Mouse (Mus musculus) spleen, postnatal 4 days (tissue): ENCODE measurements around the gene Ccdc89.

Source experiments
- DNase-seq, 2 experiments: peaks; one replicate each; pipeline ENCODE4 v3.0.0; 2022; ENCODE audit warnings: low spot score in 2 of 2

The Ccdc89 gene

DNA sequence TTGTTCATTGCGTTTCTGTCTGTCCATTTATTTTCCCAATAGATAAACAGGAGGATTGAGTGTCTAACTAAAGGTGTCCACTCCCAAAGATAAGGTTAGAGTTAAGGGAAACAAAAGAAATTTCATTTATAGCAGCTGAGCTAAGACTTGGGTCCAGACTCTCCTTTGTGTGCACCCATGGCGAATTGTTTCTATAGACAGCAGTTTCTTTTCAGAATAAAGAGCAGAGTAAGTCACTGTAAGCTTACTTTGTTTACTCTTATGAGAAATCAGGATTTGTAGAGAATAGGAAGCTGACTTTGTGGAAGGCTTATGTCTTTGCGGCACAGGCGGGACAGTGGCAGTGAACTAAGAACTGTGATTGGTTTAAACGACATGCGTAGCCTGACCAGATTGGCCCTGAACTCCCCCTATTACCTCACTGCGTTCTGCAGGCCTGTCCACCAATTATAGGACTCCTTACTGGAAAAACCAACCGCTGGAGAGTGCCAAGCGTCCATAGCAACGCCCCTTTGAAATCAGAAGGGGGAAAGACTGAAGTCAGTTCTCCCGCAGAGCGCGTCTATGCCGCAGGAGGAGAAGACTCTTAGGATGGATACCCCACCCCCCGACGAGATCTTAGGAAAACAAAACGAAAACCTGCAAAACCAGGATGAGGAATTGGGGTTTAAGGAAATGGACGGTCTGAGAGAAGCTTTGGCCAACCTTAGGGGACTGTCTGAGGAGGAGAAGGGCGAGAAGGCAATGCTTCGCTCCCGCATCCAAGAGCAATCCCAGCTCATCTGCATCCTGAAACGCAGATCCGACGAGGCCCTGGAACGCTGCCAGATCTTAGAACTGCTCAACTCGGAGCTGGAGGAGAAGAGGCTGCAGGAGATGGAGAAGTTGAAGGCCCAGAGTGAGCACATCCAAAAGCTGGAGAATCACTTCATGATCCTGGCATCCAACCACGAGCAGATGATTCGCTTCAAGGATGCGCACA lies at the start of gene Ccdc89:
Gene Ccdc89, plus strand, starts transcription at position 558 of the 982 bp plus-strand sequence.
- DNase-seq: peak; percentile 29 to 61

DNA sequence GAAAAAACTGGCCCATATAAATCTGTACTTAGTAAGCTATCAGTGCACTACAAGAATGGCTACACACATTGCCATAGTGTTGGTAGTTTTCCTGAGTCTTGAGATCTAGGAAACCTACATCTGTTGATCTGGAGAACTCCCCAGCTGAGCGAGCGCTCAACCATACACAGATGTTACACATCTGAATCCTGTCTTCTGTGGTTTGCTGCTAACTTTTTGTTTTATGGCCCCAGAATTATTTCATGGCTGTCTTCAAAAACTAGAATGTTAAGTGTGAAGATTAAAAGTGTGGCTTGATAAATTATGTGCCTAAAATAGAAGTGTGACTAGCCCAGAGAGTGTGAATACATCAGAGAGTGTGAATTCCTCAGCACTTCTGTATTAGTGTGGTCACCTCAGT lies 42.0 kb upstream of the Ccdc89 start:
- no peak for DNase-seq

DNA sequence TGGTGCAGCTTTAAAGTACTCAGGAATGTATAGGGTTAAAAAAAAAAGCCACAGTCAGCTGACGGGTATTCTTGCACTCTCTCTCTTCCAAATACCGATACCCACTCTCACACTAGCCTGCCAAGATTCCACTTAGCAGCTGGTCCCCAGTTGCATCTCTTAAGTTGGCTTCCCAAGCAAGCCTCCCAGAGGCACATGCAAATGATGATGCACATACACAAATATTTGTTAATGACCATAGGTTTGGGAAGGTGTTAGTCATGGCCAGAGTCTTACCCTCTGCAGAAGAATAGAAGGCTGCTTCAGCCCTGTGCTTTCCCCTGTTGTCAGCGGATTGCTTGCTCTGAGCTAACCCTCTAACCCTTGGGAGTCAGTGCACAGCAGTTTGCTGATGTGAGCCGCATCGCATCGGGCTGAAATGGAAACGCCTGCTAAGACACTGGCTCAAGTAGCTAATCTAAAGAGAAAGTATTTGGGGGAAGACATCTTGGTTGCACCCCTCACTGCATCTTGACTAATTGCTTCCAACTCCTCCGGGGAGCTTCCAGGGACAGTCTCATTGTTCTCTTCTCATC lies 39.4 kb upstream of the Ccdc89 start:
- DNase-seq: peak in 1 of 2 experiments; percentile 28

DNA sequence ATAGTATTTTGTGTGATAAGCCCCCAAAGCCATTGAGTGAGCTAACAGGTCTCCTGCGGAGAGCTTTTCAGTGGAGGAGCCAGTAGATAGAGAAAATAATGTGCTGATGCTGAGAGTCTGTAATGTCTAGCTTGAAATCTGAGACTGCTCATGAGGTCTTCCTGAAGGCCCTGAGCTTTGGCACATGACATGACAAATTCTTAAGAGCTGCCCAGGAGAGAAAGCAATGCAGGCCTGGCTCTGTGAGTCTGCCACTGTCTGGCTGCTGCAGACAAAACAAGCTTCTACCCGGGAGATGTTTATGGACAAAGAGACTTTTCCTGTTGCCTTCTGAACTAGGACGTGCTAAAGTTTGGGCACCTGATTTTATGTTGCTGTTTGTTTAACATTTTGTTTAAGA lies 36.6 kb upstream of the Ccdc89 start:
- no peak for DNase-seq

DNA sequence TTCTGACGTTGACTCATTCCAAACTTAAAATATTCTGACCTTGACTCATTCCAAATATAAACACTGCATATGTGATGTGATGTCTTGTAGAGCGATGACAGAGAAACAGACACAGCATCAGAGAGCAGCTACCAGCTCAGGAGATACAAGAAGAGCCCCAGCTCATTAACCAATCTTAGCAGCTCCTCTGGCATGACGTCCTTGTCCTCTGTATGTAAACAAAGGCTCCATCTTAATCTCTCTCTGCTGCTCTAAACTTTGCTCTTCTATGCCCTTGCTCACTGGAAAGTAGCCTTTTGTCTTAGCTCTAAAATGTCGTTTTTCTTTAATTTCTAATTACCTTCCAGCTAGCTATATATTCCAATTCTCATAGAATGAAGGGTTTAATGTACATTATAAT lies 31.3 kb upstream of the Ccdc89 start:
- no peak for DNase-seq

DNA sequence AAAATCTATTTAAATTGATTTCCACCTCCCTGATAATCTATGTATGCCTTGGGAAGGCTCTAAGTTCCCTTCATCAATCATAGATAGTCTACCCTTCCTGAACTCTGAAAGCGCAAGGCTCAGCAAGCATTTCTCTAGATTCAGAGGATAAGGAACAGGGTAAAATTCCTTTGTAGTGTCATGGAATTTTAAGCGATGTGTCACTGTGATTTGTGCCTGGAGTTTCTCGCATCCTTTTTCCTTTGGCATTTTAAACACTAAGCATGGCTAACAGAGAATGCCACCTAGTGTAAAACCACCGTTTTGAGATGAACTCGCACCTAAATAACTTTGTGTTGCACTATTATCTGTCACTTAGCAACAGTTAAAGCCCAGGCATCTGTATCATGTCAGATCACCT lies 30.4 kb upstream of the Ccdc89 start:
- no peak for DNase-seq

DNA sequence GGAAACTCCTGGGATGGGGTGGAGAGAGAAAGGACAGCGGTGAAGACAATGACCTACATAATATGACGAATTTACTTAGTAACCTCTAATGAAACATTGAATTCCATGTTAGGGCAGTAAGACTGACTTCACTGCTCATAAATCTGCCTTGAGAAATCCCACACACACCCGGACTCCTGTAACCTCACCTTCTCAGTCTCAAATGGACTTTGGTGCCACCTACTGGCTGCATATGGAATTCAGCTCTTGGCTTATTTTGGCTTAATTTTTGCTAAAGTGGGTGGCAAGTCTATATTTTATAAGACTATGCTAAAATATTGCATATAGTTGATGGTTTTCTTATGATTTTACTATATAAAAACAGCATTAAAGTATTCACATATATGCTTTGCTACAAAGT lies 16.4 kb upstream of the Ccdc89 start:
- DNase-seq: peak; percentile 42 to 77

DNA sequence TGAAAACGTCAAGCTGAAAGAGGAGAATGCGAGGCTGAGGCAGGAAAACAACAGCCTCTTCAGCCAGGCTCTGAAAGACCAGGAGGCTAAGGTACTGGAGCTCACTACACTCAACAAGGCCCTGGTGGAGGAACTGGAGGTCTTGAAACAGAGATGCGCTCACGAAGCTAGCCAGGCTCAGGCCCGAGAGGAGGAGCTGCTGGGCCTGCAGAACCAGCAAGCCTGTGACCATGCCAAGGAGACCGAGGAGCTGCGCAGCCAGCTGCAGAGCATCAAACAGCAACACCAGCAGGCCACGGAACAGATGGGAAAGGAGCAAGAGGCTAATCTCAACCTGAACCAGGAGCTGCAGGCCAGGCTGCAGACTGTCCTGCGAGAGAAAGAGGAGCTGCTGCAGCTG lies 629 bp downstream of the Ccdc89 start:
- no peak for DNase-seq

DNA sequence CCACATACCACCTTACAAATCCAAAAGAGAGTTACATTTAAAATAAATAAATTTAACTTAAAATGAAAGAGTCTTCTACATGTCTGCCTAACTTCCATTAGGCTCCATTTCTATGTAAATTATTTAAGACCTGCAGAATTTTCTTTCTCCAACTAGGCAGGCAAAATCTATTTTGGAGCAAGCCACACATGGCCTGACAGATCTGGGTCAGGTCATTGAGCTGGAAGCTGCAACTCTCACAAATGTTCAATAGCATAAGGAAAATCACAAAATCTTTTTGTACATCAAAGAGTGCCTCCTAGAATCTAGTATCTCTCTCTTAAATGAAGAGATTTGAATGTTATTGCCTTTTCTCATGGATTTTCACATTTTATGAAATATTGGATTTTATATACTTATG lies 5.8 kb downstream of the Ccdc89 start:
- DNase-seq: no peak

DNA sequence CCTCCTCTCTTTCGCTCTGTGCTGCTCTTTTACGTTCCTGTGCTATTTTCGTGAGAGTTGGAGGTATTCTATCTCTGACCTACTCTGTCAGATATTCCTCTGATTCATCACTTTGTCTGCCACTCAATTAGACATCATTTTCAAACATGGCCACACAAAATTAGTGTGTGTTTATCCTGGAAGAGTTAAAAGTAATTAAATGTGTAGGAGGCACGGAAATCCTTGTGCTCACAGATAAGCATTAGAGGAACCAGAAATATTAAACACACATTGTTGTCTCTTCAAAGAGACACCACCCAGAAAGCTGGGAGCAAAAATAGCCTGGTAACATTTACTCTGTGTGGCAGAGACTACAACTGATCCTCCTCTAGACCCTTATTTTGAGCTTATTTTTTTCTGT lies 13.7 kb downstream of the Ccdc89 start:
- DNase-seq: no peak

DNA sequence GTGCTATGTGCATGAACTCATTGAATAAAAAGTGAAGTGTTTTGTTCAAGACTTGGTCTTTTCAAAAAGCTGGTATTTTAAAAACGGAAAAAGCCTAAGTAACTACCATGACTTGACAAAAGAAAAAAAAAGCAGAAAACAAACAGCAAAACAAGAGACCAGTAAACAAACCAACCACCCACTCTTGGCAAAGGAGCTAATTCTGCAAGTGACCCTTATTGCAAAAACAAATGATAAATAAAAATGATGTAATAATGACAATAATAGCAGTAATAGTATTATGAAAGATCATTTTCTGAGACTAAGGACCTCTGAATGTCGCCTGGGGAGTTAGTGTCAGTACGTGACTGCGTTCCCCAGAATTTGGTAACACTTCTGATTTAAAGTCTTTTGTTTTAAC lies 15.7 kb downstream of the Ccdc89 start:
- no peak for DNase-seq

DNA sequence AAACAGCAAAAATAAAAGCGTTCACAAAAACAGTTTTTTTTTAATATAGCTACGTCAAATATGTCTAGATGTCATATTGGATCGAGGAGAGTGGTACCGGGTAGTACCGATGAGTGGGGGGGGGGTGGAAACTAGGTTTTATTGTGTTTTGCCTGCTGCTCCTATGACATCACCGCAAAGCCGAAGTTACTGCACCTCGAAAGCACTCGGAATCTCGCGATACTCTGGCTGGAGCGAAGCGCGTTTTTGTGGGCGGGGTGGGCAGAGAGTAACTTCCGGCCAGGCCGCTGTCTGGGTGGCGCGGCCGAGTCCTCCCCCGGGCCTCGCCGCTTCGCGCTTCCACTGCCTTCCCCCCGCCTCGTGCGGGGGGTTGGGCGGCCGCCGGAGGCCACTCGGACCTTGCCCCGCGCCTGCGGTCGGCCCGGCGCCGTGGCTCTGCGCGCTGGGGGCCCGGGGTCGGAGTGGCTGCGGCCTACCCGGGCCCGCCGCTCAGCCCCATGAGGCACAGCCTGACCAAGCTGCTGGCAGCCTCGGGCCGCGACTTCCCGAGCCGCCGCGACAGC lies 16.2 kb downstream of the Ccdc89 start, which contains the start of gene Crebzf:
Gene Crebzf, plus strand, starts transcription at position 212 of the 563 bp plus-strand sequence.
- DNase-seq: peak; percentile 95 to 97

DNA sequence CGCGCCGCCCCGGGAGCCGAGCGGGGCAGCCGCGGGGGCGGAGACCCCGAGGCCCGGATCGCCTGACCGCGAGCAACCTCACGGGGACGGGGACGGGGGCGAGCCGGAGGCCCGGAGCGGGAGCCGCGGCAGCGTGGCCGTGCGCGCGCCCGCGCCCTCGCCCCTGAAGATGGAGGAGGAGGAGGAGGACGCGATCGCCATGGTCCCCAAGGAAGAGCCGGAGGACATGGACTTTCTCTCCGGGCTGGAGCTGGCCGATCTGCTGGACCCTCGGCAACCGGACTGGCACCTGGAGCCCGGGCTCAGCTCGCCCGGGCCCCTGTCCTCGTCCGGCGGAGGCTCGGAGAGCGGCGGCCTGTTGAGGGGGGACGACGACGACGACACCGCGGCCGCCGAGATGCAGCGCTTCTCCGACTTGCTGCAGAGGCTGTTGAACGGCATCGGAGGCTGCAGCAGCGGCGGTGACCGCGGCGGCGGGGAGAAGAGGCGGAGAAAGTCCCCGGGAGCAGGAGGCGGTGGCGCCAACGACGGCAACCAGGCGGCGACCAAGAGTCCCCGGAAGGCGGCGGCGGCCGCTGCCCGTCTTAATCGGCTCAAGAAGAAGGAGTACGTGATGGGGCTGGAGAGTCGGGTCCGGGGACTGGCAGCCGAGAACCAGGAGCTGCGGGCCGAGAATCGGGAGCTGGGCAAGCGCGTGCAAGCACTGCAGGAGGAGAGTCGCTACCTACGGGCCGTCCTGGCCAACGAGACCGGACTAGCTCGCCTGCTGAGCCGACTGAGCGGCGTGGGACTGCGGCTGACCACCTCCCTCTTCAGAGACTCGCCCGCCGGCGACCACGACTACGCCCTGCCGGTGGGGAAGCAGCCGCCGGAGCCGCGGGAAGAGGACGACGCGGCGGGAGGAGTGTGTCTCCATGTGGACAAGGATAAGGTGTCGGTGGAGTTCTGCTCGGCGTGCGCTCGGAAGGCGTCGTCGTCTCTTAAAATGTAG lies 17.0 kb downstream of the Ccdc89 start:
- DNase-seq: peak; percentile 75 to 88

DNA sequence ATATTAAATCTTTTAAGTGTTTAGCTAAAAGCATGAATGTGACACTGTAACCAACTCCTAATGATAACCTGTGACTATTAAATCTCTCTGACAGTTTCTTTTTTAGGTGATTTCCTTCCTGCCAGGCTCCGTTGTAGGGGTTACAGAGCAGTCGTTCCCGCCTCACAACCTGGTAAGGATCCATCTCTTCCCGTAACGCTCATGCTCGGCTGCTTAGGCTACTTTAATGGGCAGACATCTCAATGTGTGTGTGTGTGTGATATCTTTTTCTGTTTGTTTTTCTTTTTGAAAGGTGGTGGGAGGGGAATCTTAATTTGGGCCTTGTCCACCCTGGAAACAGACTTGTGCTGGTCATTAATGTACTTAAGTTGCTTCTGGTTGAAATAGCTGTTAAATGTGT lies 17.8 kb downstream of the Ccdc89 start:
- DNase-seq: no peak

DNA sequence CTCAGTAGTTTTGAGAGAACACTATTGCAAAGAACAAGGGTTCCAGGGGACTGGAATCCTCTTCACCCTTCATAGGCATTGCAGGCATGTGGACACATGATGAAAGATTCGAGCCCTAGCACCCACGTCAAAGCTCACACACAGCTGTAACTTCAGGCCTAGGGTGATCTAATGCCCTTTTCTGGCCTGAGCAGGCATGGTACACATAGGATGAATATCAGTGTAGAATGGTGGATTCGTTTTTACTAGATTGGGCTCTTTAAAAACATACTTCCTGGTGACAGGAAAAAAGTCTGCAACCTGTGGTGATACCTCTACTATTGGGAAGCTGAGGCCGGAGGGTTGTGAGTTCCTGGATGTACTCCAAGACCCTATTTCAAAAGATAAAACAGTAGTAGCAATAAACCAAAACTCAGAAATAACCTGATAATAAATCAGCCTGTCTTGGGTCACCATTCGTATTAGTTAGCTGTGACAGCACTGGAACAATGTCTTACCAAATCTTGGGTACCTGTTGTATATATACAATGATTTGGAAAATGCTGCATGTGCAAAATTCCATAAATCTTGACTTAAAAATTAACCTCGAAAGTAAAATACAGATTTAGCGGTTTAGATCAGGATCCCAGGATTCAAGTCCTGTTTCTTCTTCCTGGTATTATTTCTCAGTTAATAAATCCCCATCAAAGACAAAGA lies 29.9 kb downstream of the Ccdc89 start:
- DNase-seq: no peak

DNA sequence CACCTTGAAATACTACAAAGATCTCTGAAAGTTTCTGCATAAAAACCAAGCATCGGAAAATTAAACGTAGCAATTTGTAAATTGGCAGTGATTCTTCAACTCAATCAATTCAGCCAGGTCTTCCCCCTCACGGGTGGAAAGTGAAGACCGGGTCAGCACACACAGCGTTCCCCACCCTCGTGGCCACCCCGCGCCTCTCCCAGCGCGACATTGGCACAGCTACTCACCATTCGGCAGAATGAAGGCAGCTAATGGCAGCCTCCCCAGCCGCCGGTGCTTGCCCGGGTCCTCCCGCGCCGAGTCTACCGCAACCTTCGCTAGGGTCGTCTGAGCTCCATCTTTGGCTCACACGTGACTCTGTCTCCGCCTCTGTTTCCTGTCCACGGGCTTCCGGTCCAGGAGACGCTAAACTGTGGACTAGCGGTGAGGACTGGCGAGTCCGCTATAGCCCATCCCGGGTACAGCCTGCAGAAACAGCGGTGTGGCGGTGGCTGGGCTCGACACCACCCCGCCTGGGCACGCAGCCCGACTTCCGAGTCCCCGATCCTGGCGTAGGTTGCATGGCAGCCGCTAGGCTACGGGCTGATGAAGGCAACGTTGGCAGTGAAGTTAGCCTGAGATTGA lies 30.6 kb downstream of the Ccdc89 start, which contains the start of gene Tmem126a:
Gene Tmem126a, minus strand, starts transcription at position 385 of the 624 bp plus-strand sequence.
- DNase-seq: peak; percentile 72 to 86

DNA sequence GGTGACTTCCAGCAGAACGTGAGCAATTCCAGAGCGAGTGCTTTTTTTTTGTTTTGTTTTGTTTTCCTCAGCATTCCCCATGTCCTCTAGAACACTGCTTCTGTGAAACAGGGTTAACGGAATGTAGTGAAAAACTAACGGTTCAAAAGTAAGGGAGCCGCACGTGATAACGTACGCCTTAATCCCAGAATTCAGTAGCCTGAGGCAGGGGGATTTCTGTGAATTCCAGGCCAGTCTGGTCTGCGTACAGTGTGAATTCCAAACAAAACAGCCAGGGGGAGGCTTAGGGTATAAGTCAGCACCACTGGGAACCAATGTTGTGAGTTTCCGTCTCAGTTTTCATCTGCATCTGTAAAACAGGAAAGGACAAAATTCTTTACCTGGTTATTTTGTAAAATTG lies 31.1 kb downstream of the Ccdc89 start:
- no peak for DNase-seq

DNA sequence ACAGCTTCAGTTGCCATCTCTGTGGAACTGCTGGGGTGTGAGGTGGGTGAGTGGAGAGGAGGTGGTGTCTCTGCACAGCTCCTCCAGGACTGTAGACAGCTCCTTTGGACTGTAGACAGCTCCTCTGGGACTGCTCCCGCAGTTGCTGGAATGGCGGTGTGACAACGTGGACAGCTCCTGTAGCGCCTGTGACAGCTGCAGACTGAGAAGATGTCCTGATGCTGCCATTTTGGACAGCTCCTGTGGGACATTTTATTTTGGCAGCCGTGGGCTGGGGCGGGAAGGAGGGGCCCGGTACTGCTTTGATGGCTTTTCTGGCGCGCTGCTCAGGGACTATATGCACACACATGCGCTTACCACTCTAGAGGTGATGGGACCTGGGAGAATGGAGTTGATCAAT lies 34.0 kb downstream of the Ccdc89 start:
- no peak for DNase-seq

DNA sequence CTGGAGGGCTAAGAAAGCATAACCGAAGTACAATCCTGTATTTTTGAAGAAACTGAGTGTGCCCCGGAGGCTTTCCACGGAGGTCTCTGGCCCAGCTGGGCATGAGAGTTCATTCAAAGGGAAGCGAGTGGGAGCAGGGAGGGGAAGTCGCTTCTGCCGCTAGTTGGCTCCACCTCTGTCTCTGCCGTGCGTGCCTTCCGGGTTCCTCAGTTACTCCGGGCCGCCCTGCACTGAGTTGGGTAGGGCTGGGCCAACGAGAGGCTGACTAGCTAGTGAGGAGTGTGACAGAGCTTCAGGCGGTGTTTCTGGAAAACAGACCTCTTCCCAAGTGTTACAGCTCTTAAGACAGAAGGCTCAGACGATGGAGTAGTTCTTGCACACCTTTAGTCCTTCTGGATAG lies 34.6 kb downstream of the Ccdc89 start:
- DNase-seq: peak; percentile 50 to 78

DNA sequence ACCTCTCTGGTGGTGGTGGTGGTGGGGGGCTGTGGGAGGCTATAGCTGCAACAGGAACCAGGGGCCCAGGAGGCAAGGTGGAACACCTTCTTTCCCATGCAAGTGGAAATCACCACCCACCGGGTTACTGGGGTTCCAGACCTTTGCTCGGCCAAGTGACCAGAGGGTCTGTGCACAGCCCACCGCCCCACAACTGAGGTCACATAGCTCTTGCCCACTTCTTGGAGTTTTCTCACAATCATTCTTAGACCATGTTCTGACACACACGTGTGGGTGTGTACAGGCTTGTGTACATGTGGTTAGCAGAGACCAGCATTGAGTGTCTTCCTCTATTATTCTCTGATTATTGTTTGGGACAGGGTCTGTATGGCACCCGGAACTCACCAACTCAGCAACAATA lies 35.1 kb downstream of the Ccdc89 start:
- no peak for DNase-seq
